Mouse (Mus musculus): ENCODE measurements around the gene Tnfrsf9. TPM values are rescaled to one million over a fixed set of nuclear protein-coding genes. Genes with fewer than 3 reads are reported as not detected.
A peak's percentile ranks its signal among the peaks of the same experiment; 100 is the strongest.

The Tnfrsf9 gene
- total and polyA plus RNA-seq, 2 experiments, result 0.05 to 0.09 TPM

GRCm38 (mm10) chr4:150973264-150973663 lies 58.9 kb downstream of the Tnfrsf9 start:
- no peak overlapping the region for H3K27ac ChIP-seq (replicated peaks; ENCODE audit: insufficient read depth, low read depth, low read length)
- TF ChIP-seq CTCF (IDR thresholded peaks at IDR 0.05; ENCODE audit: low read depth, low read length) (no peak), POLR2A (IDR thresholded peaks at IDR 0.05; ENCODE audit: extremely low read depth, insufficient read depth, low read length) (no peak)

GRCm38 (mm10) chr4:150975145-150975544 lies 60.8 kb downstream of the Tnfrsf9 start:
- Histone ChIP-seq H3K36me3 (ENCODE audit: control insufficient read depth, insufficient read depth, low read length) (no peaks in the 10 kb centered on the region), H3K27ac (replicated peaks; ENCODE audit: insufficient read depth, low read depth, low read length) (no peak overlapping the region), H3K27me3 (ENCODE audit: control insufficient read depth, insufficient read depth, low read length) (no peaks in the 10 kb centered on the region), H3K4me1 (ENCODE audit: control insufficient read depth, insufficient read depth, low read length) (no peaks in the 10 kb centered on the region), H3K9ac (ENCODE audit: low read depth, low read length) (no peak overlapping the region), H3K4me3 (ENCODE audit: insufficient read depth, low read depth, low read length) (no peak overlapping the region), H3K79me2 (ENCODE audit: control insufficient read depth, insufficient read depth, low read length) (no peaks in the 10 kb centered on the region)
- TF ChIP-seq CTCF (IDR thresholded peaks at IDR 0.05; ENCODE audit: low read depth, low read length) (no peak), POLR2A (IDR thresholded peaks at IDR 0.05; ENCODE audit: extremely low read depth, insufficient read depth, low read length) (no peak)
- 41% methylated on average over 1 of the region's 1 CpGs for WGBS
- DNase-seq (ENCODE audit: extremely low read depth, low read depth, low spot score), result no peak

More at GRCm38 (mm10) chr4:150973264-150973663, 58.9 kb downstream of the Tnfrsf9 start:
- H3K9ac ChIP-seq (ENCODE audit: low read depth, low read length), result no peak overlapping the region
- DNase-seq (ENCODE audit: extremely low read depth, low read depth, low spot score), result no peak
- H3K27me3 ChIP-seq (ENCODE audit: control insufficient read depth, insufficient read depth, low read length), result no peaks in the 10 kb centered on the region
- 80% methylated on average over 8 of the region's 8 CpGs for WGBS
- H3K36me3 ChIP-seq (ENCODE audit: control insufficient read depth, insufficient read depth, low read length), result no peaks in the 10 kb centered on the region
- H3K4me3 ChIP-seq (ENCODE audit: insufficient read depth, low read depth, low read length), result no peak overlapping the region
- no peaks in the 10 kb centered on the region for H3K4me1 ChIP-seq (ENCODE audit: control insufficient read depth, insufficient read depth, low read length)
- H3K79me2 ChIP-seq (ENCODE audit: control insufficient read depth, insufficient read depth, low read length), result no peaks in the 10 kb centered on the region

GRCm38 (mm10) chr4:150978156-150978910 lies 64.0 kb downstream of the Tnfrsf9 start:
- Histone ChIP-seq H3K36me3 (ENCODE audit: control insufficient read depth, insufficient read depth, low read length) (no peaks in the 10 kb centered on the region), H3K27ac (replicated peaks; ENCODE audit: insufficient read depth, low read depth, low read length) (no peak overlapping the region), H3K9ac (ENCODE audit: low read depth, low read length) (no peak overlapping the region), H3K79me2 (ENCODE audit: control insufficient read depth, insufficient read depth, low read length) (no peaks in the 10 kb centered on the region), H3K4me1 (ENCODE audit: control insufficient read depth, insufficient read depth, low read length) (no peaks in the 10 kb centered on the region), H3K4me3 (ENCODE audit: insufficient read depth, low read depth, low read length) (no peak overlapping the region), H3K27me3 (ENCODE audit: control insufficient read depth, insufficient read depth, low read length) (no peaks in the 10 kb centered on the region)
- 90% methylated on average over 21 of the region's 21 CpGs for WGBS
- DNase-seq (ENCODE audit: extremely low read depth, low read depth, low spot score), result no peak
- TF ChIP-seq CTCF (IDR thresholded peaks at IDR 0.05; ENCODE audit: low read depth, low read length), result no peak
- TF ChIP-seq POLR2A (IDR thresholded peaks at IDR 0.05; ENCODE audit: extremely low read depth, insufficient read depth, low read length), result no peak

GRCm38 (mm10) chr4:150979455-150979854 lies 65.1 kb downstream of the Tnfrsf9 start:
- Histone ChIP-seq H3K27ac (replicated peaks; ENCODE audit: insufficient read depth, low read depth, low read length) (no peak overlapping the region), H3K79me2 (ENCODE audit: control insufficient read depth, insufficient read depth, low read length) (no peaks in the 10 kb centered on the region), H3K4me1 (ENCODE audit: control insufficient read depth, insufficient read depth, low read length) (no peaks in the 10 kb centered on the region), H3K4me3 (ENCODE audit: insufficient read depth, low read depth, low read length) (no peak overlapping the region), H3K27me3 (ENCODE audit: control insufficient read depth, insufficient read depth, low read length) (no peaks in the 10 kb centered on the region), H3K9ac (ENCODE audit: low read depth, low read length) (no peak overlapping the region), H3K36me3 (ENCODE audit: control insufficient read depth, insufficient read depth, low read length) (no peaks in the 10 kb centered on the region)
- WGBS, result 85% methylated on average over 9 of the region's 9 CpGs
- TF ChIP-seq CTCF (IDR thresholded peaks at IDR 0.05; ENCODE audit: low read depth, low read length) (no peak), POLR2A (IDR thresholded peaks at IDR 0.05; ENCODE audit: extremely low read depth, insufficient read depth, low read length) (no peak)
- no peak for DNase-seq (ENCODE audit: extremely low read depth, low read depth, low spot score)

- no peak overlapping the region for H3K27ac ChIP-seq (replicated peaks; ENCODE audit: insufficient read depth, low read depth, low read length)
- no peak overlapping the region for H3K9ac ChIP-seq (ENCODE audit: low read depth, low read length)
- no peaks in the 10 kb centered on the region for H3K4me1 ChIP-seq (ENCODE audit: control insufficient read depth, insufficient read depth, low read length)
- no peak for TF ChIP-seq CTCF (IDR thresholded peaks at IDR 0.05; ENCODE audit: low read depth, low read length)
- H3K36me3 ChIP-seq (ENCODE audit: control insufficient read depth, insufficient read depth, low read length), result no peaks in the 10 kb centered on the region
- no peak overlapping the region for H3K4me3 ChIP-seq (ENCODE audit: insufficient read depth, low read depth, low read length)
- no peak for DNase-seq (ENCODE audit: extremely low read depth, low read depth, low spot score)
- no peaks in the 10 kb centered on the region for H3K27me3 ChIP-seq (ENCODE audit: control insufficient read depth, insufficient read depth, low read length)
- WGBS, result 89% methylated on average over 5 of the region's 5 CpGs
- no peaks in the 10 kb centered on the region for H3K79me2 ChIP-seq (ENCODE audit: control insufficient read depth, insufficient read depth, low read length)
Measured at GRCm38 (mm10) chr4:150980153-150980552, 65.8 kb downstream of the Tnfrsf9 start.

GRCm38 (mm10) chr4:150990148-150990547 lies 75.8 kb downstream of the Tnfrsf9 start:
- no peaks in the 10 kb centered on the region for H3K36me3 ChIP-seq (ENCODE audit: control insufficient read depth, insufficient read depth, low read length)
- no peak overlapping the region for H3K9ac ChIP-seq (ENCODE audit: low read depth, low read length)
- WGBS, result 53% methylated on average over 6 of the region's 6 CpGs

More at GRCm38 (mm10) chr4:150990148-150990547, 75.8 kb downstream of the Tnfrsf9 start:
- H3K27ac ChIP-seq (replicated peaks; ENCODE audit: insufficient read depth, low read depth, low read length), result no peak overlapping the region
- TF ChIP-seq CTCF (IDR thresholded peaks at IDR 0.05; ENCODE audit: low read depth, low read length) (peak; percentile 56), POLR2A (IDR thresholded peaks at IDR 0.05; ENCODE audit: extremely low read depth, insufficient read depth, low read length) (no peak)
- H3K27me3 ChIP-seq (ENCODE audit: control insufficient read depth, insufficient read depth, low read length), result no peaks in the 10 kb centered on the region
- H3K4me1 ChIP-seq (ENCODE audit: control insufficient read depth, insufficient read depth, low read length), result no peaks in the 10 kb centered on the region
- no peak overlapping the region for H3K4me3 ChIP-seq (ENCODE audit: insufficient read depth, low read depth, low read length)
- no peaks in the 10 kb centered on the region for H3K79me2 ChIP-seq (ENCODE audit: control insufficient read depth, insufficient read depth, low read length)
- DNase-seq (ENCODE audit: extremely low read depth, low read depth, low spot score), result no peak

Other genes with a start within 250 kb of the Tnfrsf9 start
- 589 and 661 TPM in 2 replicates for gene Errfi1, start 60.6 kb upstream of the Tnfrsf9 start, total RNA-seq (2014; rRNA removed)
- gene Errfi1, start 60.6 kb upstream of the Tnfrsf9 start, polyA plus RNA-seq (2012; rRNA removed), result 259 and 295 TPM in 2 replicates
- gene Park7, start 125 bp upstream of the Tnfrsf9 start, total RNA-seq (2014; rRNA removed), result 281 and 324 TPM in 2 replicates
- gene Park7, start 125 bp upstream of the Tnfrsf9 start, polyA plus RNA-seq (2012; rRNA removed), result 148 and 191 TPM in 2 replicates
- not detected in 2 replicates for gene Uts2, start 82.5 kb downstream of the Tnfrsf9 start, total RNA-seq (2014; rRNA removed)
- gene Uts2, start 82.5 kb downstream of the Tnfrsf9 start, polyA plus RNA-seq (2012; rRNA removed), result not detected in 2 replicates
- 23.2 and 28.9 TPM in 2 replicates for gene Per3, start 130.1 kb downstream of the Tnfrsf9 start, total RNA-seq (2014; rRNA removed)
- 1.6 and 4.0 TPM in 2 replicates for gene Per3, start 130.1 kb downstream of the Tnfrsf9 start, polyA plus RNA-seq (2012; rRNA removed)
- 16.4 and 18.4 TPM in 2 replicates for gene Vamp3, start 143.4 kb downstream of the Tnfrsf9 start, total RNA-seq (2014; rRNA removed)
- 5.8 and 5.9 TPM in 2 replicates for gene Vamp3, start 143.4 kb downstream of the Tnfrsf9 start, polyA plus RNA-seq (2012; rRNA removed)
- gene Gm13090, start 175.0 kb downstream of the Tnfrsf9 start, total RNA-seq (2014; rRNA removed), result not detected in 2 replicates
- gene Gm13090, start 175.0 kb downstream of the Tnfrsf9 start, polyA plus RNA-seq (2012; rRNA removed), result not detected in 2 replicates

All from liver, adult 2 months (tissue).